Mouse (Mus musculus): ENCODE results near the gene Mip.
A peak's percentile ranks its signal among the peaks of the same experiment; 100 is the strongest.
"Not testable (repeated sequence)": the region's sequence is repeated elsewhere in the genome, so short reads cannot be mapped to it uniquely, and the experiment has no call there.

Gene Mip

GRCm38 (mm10) chr10:128211390-128212108 is 14.1 kb upstream of the Mip start, which contains the start of gene Spryd4:
Gene Spryd4 (minus strand): TSS chr10:128211807.
- peak; percentile 87 for DNase-seq (ENCODE audit: low spot score)

GRCm38 (mm10) chr10:128212148-128212547 is 13.5 kb upstream of the Mip start:
- DNase-seq (ENCODE audit: low spot score): no peak

- peak; percentile 35 for DNase-seq (ENCODE audit: low spot score)
Observed at GRCm38 (mm10) chr10:128212871-128213323, 12.7 kb upstream of the Mip start.

GRCm38 (mm10) chr10:128214112-128214511 is 11.5 kb upstream of the Mip start:
- not testable (repeated sequence) for DNase-seq (ENCODE audit: low spot score)

GRCm38 (mm10) chr10:128214981-128215380 is 10.7 kb upstream of the Mip start:
- no peak for DNase-seq (ENCODE audit: low spot score)

- no peak for DNase-seq (ENCODE audit: low spot score)
Observed at GRCm38 (mm10) chr10:128218387-128219117, 7.1 kb upstream of the Mip start.

- DNase-seq (ENCODE audit: low spot score): no peak
Observed at GRCm38 (mm10) chr10:128221533-128222286, 3.9 kb upstream of the Mip start.

GRCm38 (mm10) chr10:128225064-128225463 is 574 bp upstream of the Mip start:
- no peak for DNase-seq (ENCODE audit: low spot score)

- no peak for DNase-seq (ENCODE audit: low spot score)
Observed at GRCm38 (mm10) chr10:128227592-128227991, 2.0 kb downstream of the Mip start.

- DNase-seq (ENCODE audit: low spot score): no peak
Observed at GRCm38 (mm10) chr10:128228009-128228408, 2.4 kb downstream of the Mip start.

- no peak for DNase-seq (ENCODE audit: low spot score)
Observed at GRCm38 (mm10) chr10:128230582-128230981, 4.9 kb downstream of the Mip start.

GRCm38 (mm10) chr10:128231146-128231545 is 5.5 kb downstream of the Mip start:
- no peak for DNase-seq (ENCODE audit: low spot score)

GRCm38 (mm10) chr10:128231697-128232419 is 6.2 kb downstream of the Mip start, which contains the start of gene Timeless:
Gene Timeless (plus strand): TSS chr10:128232065.
- peak; percentile 89 for DNase-seq (ENCODE audit: low spot score)

- DNase-seq (ENCODE audit: low spot score): peak; percentile 37
Observed at GRCm38 (mm10) chr10:128232420-128232985, 6.9 kb downstream of the Mip start.

- no peak for DNase-seq (ENCODE audit: low spot score)
Observed at GRCm38 (mm10) chr10:128236321-128236720, 10.7 kb downstream of the Mip start.

GRCm38 (mm10) chr10:128237807-128238480 is 12.3 kb downstream of the Mip start:
- no peak for DNase-seq (ENCODE audit: low spot score)

GRCm38 (mm10) chr10:128239140-128239539 is 13.5 kb downstream of the Mip start:
- DNase-seq (ENCODE audit: low spot score): no peak

GRCm38 (mm10) chr10:128240131-128240530 is 14.5 kb downstream of the Mip start:
- no peak for DNase-seq (ENCODE audit: low spot score)

- no peak for DNase-seq (ENCODE audit: low spot score)
Observed at GRCm38 (mm10) chr10:128243252-128243651, 17.6 kb downstream of the Mip start.

- no peak for DNase-seq (ENCODE audit: low spot score)
Observed at GRCm38 (mm10) chr10:128244121-128244520, 18.5 kb downstream of the Mip start.
